Mouse (Mus musculus): ENCODE measurements around the gene Tifa.

Tifa gene

DNA sequence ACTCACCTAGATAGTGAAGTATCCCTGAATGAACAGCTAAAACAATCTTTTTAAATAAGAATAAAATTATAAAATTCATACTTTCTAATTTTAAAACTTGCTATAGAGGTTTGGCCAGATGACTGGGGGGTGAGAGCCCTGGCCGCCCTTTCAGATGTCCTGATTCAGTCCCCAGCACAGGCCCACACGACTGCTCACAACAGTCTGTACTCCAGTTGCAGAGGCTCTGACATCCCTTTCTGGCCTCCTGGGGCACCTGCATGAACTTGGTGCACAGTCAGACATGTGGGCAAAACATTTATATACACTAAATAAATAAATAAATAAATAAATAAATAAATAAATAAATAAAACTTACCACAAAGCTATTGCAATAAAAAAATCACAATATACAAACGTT lies 23.6 kb upstream of the Tifa start:
- TF ChIP-seq GATA4 (IDR thresholded peaks at IDR 0.05; ENCODE audit: insufficient replicate concordance, low read length): no peak

DNA sequence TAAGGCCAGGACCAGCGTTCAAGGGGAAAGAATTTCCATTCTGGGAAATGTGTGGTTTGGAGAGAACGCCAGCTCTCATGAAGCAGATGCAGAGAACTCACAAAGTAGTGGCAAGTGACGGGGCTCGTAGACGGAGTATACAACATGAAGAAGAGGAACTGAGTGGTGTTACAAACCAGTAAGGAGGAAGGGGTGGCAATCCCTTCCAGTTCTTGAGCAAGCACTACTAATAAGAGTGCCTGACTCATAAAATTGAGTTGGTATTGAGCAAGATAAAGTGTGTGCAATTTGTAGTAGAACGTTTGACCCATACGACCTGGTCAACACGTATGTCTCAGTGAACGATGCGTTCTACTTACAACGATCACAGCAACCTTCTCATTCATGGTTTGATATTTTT lies 20.5 kb upstream of the Tifa start:
- no peak for TF ChIP-seq GATA4 (IDR thresholded peaks at IDR 0.05; ENCODE audit: insufficient replicate concordance, low read length)

DNA sequence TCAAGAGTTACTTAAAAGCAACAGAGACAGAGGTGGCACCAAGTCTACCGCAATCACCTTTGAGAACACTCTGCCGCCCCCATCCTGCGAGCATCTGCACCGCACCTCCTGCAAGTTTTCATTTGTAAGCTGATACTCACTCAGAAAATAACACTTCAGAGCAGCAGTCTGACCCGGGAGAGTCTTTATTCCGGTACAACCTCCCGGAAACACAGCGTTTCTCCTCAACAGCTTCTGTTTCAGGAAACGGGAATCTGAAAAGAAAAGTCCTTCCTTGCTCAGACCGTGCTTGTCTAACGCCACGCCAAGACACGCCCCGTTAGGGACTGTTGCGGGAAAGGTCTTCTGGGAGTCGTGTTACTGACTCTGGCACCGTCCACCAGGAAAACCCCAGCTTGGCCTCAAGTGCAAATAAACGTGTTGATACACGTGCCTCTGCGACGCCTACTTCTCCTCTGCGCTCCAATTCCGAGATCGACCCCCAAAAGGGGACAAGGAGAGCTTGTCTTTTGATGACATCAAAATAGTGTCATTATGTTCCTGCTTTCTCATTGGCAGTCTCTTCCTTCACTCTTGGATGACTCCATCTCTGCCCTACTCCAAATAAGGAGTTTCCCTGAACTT lies 9.5 kb upstream of the Tifa start, which contains the start of gene Alpk1:
Gene Alpk1 (minus strand): TSS at position 507 of the 624 bp plus-strand sequence.
- TF ChIP-seq GATA4 (IDR thresholded peaks at IDR 0.05; ENCODE audit: insufficient replicate concordance, low read length): no peak

DNA sequence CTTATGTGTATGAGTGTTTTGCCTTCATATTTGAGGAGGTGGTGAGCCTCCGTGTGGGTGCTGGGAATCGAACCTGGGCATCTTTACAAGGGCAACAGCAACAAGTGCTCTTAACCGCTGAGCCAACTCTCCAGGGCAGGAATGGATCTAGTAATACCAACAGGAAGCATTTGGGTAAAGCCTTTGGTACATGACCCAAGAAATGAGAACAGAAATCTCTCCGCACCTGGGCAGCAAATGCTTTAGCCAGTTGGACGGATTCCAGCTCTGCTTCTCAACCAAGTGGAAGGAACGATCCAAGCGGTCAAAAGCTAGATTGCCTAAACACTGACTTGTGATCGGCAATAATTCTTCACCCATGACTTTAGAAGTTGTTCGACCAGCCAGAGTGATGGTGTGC lies 8.7 kb upstream of the Tifa start:
- no peak for TF ChIP-seq GATA4 (IDR thresholded peaks at IDR 0.05; ENCODE audit: insufficient replicate concordance, low read length)

DNA sequence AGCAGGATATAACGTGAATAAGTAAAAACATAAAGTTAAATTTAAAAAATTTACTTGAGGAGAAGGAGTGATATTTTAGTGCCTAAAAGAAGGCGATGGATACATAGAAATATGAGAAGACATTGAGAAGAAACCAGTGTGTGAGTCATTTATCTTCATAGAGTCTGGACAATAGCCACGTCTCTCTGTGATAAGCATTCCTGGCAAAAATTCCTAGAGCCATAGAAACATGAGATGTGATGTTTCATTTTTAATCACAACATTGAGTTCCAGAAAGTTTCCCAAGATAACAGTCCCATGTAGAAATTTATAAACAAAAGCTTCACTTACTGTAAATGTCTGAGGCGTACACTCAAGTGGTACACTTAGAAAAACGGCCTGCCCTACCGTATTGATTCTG lies 6.7 kb upstream of the Tifa start:
- 0 out of 2 replicates have a peak, but pooled peaks have one; percentile 19 for TF ChIP-seq GATA4 (IDR thresholded peaks at IDR 0.05; ENCODE audit: insufficient replicate concordance, low read length)

DNA sequence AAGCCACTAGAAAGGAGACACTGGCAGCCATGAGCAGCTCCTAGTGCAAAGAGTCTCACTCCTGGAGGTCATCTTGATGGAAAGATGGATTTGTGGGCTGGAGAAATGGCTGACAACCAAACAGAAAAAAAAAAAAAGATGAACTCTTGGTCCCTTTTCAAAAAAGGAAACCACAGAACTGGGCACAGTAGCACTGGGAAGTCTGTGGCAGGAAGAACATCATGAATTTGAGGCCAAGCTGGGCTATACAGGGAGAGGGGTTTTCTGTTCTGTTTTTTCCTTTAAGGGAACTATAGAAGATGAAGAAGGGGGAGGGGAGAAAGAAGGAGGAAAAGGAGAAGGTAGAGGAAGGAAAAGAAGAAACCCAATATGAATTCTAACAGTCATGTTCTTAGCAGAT lies 2.6 kb upstream of the Tifa start:
- no peak for TF ChIP-seq GATA4 (IDR thresholded peaks at IDR 0.05; ENCODE audit: insufficient replicate concordance, low read length)

DNA sequence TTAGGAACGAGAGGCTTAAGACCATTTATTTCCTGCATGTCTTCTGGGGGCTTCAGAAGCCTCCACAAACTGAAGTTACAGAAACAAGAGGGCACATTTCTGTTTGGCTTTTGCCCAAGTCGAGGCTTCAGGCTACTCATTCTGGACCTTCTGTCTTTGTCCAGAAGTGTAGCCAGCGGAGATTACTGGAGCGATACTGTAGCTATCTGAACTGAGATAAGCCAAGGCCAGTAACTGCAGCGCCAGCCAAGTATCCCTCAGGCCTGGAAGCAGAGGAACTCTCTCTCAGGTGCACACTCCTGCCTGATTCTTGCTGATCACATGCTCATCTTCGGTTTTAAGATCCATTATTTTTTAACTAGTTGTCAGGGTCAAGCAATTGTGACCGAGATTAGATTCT lies 1.6 kb upstream of the Tifa start:
- TF ChIP-seq GATA4 (IDR thresholded peaks at IDR 0.05; ENCODE audit: insufficient replicate concordance, low read length): no peak

DNA sequence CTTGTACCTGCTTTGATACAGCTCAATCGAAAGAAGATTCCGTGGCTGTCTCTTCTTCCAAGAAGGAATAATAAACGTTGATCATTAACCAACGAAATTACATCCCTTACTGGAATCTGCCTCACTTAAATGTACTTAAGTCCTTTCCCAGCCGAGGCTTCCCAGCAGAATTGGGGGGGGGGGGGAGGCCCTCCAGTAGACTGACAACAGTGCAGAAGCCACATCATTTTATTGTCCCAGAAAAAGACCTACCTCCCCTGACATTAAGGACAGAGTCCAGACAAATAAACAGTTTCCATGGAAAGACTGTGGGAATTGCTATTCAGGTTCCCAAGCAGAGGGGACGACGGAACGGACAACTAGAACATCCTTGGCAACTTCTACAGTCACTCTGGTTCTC lies 686 bp upstream of the Tifa start:
- no peak for TF ChIP-seq GATA4 (IDR thresholded peaks at IDR 0.05; ENCODE audit: insufficient replicate concordance, low read length)

DNA sequence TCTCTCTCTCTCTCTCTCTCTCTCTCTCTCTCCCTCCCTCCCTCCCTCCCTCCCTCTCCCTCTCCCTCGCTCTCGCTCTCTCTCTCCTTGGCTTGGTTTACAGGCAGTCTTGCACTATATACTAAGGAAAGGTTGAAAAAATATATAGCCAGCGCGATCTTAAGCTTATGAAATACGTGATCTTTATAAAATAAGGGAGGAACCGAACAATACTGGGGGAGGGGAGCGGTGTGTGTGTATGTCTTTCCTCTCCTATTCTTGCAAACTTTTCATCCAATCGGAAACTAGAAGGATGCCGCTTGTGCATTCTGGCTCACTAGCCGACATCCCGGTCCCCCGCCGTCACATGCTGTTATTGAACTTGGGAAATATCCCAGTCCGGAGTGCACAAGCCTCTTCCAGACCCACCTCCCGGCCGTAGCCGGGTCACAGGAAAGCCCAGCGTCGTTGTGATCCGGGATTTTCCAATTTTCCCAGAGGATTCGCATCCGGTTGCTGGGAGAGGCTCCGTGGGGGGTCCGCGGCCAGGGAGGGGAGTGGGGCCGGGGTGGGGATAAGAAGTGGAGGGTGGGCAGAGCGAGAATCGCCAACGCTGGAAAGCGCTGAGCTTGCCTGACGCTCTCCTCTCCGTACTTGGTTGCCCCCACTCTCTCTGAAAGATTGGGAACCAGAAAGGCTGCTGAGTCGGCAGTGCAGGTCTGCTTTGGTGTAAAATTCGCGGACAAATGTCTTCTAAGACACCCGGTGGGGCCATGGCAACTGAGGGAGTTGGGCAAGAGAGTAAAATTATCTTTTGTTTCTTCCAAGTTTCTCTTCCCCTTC lies 840 bp downstream of the Tifa start:
- TF ChIP-seq GATA4 (IDR thresholded peaks at IDR 0.05; ENCODE audit: insufficient replicate concordance, low read length): no peak

DNA sequence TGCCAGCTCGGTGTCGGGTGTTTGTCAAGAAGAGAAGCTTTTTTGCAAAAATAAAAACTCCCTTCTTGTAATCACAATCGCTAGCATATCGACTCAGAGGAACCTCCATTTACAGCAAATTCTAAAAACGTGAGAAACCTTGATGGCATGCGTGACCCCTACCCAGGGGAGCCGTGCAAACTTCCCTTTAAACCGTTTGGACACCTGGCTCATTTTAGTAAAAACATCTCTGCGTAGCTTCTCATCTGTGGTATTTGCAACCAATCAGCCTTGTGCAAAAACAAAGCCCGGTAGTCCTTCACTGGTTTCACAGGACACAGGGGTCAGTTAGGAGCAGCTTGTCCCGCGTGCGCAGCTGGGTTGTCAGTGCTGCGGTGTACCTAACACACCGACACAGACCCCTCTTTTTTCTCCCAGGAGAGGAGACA lies 1.5 kb downstream of the Tifa start:
- TF ChIP-seq GATA4 (IDR thresholded peaks at IDR 0.05; ENCODE audit: insufficient replicate concordance, low read length): no peak

DNA sequence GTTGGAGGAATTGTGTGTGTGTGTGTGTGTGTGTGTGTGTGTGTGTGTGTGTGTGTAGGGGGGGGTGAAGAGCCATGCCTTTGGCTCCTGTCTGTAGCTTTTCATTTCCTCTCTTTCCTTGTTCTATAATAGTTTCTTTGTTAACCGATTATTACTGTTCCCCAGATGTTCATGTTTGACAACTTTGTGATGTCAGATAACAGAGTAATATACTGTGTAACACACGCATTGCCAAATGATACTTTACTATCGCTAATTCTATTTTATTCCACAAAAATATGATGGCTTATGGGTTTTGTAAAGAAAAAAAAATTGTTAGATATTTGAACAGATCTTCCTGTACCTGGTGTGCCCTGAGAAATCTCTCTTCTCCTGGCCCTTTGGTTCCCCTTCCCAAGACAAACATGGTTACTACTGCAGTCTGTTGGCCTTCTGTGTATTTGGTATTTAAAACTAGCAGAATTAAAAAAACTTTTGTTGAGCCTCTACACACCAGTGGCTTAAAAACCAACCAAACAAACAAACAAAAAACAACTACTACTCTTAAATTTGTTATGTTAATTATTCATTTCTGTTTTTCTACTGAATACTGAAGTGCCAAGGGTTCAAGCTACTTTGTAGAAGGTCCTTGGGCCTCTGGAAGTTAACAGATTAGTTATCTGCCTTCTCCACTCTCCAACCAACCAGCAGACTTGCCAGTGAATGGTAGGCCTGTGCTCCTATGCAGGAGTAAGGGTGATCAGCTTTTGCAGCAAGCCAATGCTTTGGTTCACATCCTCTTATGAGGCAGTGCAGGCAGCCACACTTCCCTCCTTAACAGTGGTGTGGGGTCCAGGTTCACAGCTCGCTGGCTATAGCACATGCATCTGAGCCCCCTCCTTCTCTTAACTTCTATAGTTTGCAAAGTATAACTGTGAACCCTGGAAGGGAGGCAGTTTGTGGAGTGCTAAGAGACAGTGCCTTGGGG lies 2.3 kb downstream of the Tifa start:
- no peak for TF ChIP-seq GATA4 (IDR thresholded peaks at IDR 0.05; ENCODE audit: insufficient replicate concordance, low read length)

DNA sequence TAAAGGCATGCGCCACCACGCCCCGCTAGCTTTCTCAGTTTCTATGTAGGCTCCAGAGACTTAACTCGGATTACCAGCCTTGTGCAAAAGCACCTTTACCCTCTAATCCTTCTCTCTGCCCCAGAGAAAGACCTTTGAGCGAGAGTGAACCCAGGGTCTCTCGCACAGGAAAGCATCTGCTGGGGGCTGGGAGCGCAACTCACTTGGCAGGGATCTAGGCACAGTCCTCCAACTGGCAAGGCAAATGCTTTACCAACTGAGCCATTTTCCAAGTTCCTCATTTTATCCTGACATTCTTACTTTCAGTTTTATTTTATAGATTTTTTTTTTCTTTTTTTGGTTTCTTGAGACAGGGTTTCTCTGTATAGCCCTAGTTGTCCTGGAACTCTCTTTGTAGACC lies 3.4 kb downstream of the Tifa start:
- no peak for TF ChIP-seq GATA4 (IDR thresholded peaks at IDR 0.05; ENCODE audit: insufficient replicate concordance, low read length)

DNA sequence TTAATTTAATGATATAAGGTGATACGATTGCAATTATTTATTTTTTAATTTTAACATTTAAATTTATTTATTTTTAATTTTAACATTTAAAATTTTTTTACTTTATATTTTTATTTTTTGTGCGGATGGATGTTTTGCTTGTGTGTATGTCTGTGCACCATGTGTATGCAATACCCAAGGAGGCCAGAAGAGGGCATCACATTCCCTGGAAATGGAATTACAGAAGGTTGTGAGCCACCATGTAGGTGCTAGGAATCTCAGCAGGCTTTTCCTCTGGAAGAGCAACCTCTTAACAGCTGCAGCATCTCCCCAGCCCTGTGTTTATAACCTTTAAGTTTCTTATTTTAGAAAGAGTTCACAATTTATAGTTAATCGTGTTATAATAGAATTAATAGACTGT lies 6.2 kb downstream of the Tifa start:
- TF ChIP-seq GATA4 (IDR thresholded peaks at IDR 0.05; ENCODE audit: insufficient replicate concordance, low read length): no peak

DNA sequence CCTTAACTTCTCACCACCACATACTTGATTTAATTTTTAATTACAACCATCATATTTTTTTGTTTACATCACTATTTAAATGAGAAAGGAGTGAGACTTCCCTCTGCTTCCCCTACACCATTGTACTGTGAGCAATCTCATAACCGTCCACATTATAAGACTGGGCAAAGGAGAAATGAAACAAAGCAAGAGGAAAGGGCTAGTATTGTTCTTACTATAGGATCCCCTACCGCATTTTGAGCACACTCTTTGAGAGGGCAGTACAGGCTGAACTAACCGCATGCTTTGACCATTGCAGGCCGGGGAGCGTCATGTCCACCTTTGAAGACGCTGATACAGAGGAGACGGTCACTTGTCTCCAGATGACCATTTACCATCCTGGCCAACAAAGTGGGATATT lies 6.7 kb downstream of the Tifa start:
- TF ChIP-seq GATA4 (IDR thresholded peaks at IDR 0.05; ENCODE audit: insufficient replicate concordance, low read length): no peak

DNA sequence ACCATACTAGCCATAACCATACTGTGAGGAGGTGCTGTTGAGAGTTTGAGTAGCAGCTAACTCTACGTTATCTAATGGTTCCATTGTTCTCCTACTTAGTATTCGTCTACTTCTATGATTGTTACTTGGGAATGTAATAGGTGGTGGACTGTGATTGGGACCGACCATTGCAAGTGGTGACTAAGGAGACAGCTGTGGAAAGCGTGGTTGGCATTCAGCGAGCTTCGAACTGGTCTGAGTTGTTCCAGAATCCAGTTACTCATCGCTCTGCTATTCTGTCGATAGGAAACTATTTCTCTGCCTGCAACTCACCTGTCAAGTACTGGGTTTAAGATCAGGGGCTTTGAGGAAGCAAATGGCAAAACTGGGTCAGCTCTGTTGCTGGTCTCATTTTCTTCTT lies 11.6 kb downstream of the Tifa start:
- TF ChIP-seq GATA4 (IDR thresholded peaks at IDR 0.05; ENCODE audit: insufficient replicate concordance, low read length): no peak

Measured in liver, adult (tissue).